Mouse (Mus musculus): Measurements from ENCODE around the gene Gm3238. TPM values are rescaled to one million over a fixed set of nuclear protein-coding genes. Genes with fewer than 3 reads are reported as not detected.

Gene Gm3238
- total RNA-seq, 1 experiment, result not detected

GRCm38 (mm10) chr10:77724855-77725254, 46.3 kb downstream of the Gm3238 start:
- Histone ChIP-seq H3K9me3 (ENCODE audit: control insufficient read depth, insufficient read depth, low read depth, low read length) (no peaks in the 10 kb centered on the region), H3K27ac (ENCODE audit: insufficient read depth, low read depth, low read length, poor library complexity, severe bottlenecking) (no peak overlapping the region), H3K4me3 (ENCODE audit: insufficient read depth in 1 of 2, low read depth in 1 of 2, low read length in 2 of 2, poor library complexity in 1 of 2, severe bottlenecking in 1 of 2) (no peak overlapping the region), H3K36me3 (ENCODE audit: control insufficient read depth, insufficient read depth, low read length, poor library complexity, severe bottlenecking) (no peaks in the 10 kb centered on the region), H3K9ac (ENCODE audit: insufficient read depth, low read depth, low read length, poor library complexity, severe bottlenecking) (no peak overlapping the region), H3K4me1 (ENCODE audit: control insufficient read depth in 2 of 2, insufficient read depth in 2 of 2, low read length in 2 of 2, poor library complexity in 1 of 2) (no peaks in the 10 kb centered on the region)
- no peak for TF ChIP-seq ZNF384 (IDR thresholded peaks at IDR 0.05; ENCODE audit: low read depth, low read length)
- TF ChIP-seq CHD2 (IDR thresholded peaks at IDR 0.05; ENCODE audit: low read depth, low read length), result no peak
- TF ChIP-seq ZC3H11A (IDR thresholded peaks at IDR 0.05; ENCODE audit: borderline replicate concordance, low read depth, low read length), result 0 out of 2 replicates have a peak, but pooled peaks have one; percentile 0
- TF ChIP-seq MAFK (IDR thresholded peaks at IDR 0.05; ENCODE audit: insufficient read depth, low read depth, low read length), result no peak
- no peak for TF ChIP-seq HCFC1 (IDR thresholded peaks at IDR 0.05; ENCODE audit: borderline replicate concordance, insufficient read depth, low read length)
- in situ Hi-C loops (cut with MboI; ENCODE audit: low sequenced_read_pairs in 2 of 2, unreplicated experiment in 2 of 2), result no loop called here
- DNase-seq (ENCODE audit: low read depth, low spot score), result peak; percentile 33

Other genes with a start within 250 kb of the Gm3238 start
- gene Itgb2, start 241.1 kb downstream of the Gm3238 start, total RNA-seq (2012; rRNA removed), result 0.42 and 0.54 TPM in 2 replicates
- gene Pttg1ip, start 189.6 kb downstream of the Gm3238 start, total RNA-seq (2012; rRNA removed), result 115 and 142 TPM in 2 replicates
- 139 and 148 TPM in 2 replicates for gene Sumo3, start 165.2 kb downstream of the Gm3238 start, total RNA-seq (2012; rRNA removed)
- 1.7 and 5.4 TPM in 2 replicates for gene Gm49325, start 165.1 kb downstream of the Gm3238 start, total RNA-seq (2012; rRNA removed)
- gene Ube2g2, start 149.1 kb downstream of the Gm3238 start, total RNA-seq (2012; rRNA removed), result 21.2 and 32.7 TPM in 2 replicates
- gene Tspear, start 84.8 kb downstream of the Gm3238 start, total RNA-seq (2012; rRNA removed), result 0.49 and 0.90 TPM in 2 replicates
- gene Gm19402, start 80.6 kb downstream of the Gm3238 start, total RNA-seq (2012; rRNA removed), result not detected in 2 replicates
- gene Gm9508, start 74.1 kb downstream of the Gm3238 start, total RNA-seq (2012; rRNA removed), result not detected in 2 replicates
- gene Gm10272, start 64.7 kb downstream of the Gm3238 start, total RNA-seq (2012; rRNA removed), result not detected in 2 replicates
- gene Gm10024, start 59.9 kb downstream of the Gm3238 start, total RNA-seq (2012; rRNA removed), result not detected in 2 replicates
- not detected in 2 replicates for gene Gm10142, start 55.5 kb downstream of the Gm3238 start, total RNA-seq (2012; rRNA removed)
- gene Krtap12-1, start 50.7 kb downstream of the Gm3238 start, total RNA-seq (2012; rRNA removed), result not detected in 2 replicates
- gene Gm10100, start 44.8 kb downstream of the Gm3238 start, total RNA-seq (2012; rRNA removed), result not detected in 2 replicates
- gene Gm18596, start 28.7 kb downstream of the Gm3238 start, total RNA-seq (2012; rRNA removed), result not detected in 2 replicates
- not detected in 2 replicates for gene Gm9736, start 20.0 kb downstream of the Gm3238 start, total RNA-seq (2012; rRNA removed)
- gene Gm3233, start 11.6 kb downstream of the Gm3238 start, total RNA-seq (2012; rRNA removed), result not detected in 2 replicates
- not detected in 2 replicates for gene Gm7138, start 5.6 kb upstream of the Gm3238 start, total RNA-seq (2012; rRNA removed)
- not detected in 2 replicates for gene Gm3250, start 11.2 kb upstream of the Gm3238 start, total RNA-seq (2012; rRNA removed)
- gene Gm7137, start 16.9 kb upstream of the Gm3238 start, total RNA-seq (2012; rRNA removed), result not detected in 2 replicates
- gene Gm9639, start 23.8 kb upstream of the Gm3238 start, total RNA-seq (2012; rRNA removed), result not detected in 2 replicates
- gene Gm19668, start 27.8 kb upstream of the Gm3238 start, total RNA-seq (2012; rRNA removed), result not detected in 2 replicates
- not detected in 2 replicates for gene Gm9507, start 40.5 kb upstream of the Gm3238 start, total RNA-seq (2012; rRNA removed)
- not detected in 2 replicates for gene Gm2696, start 43.4 kb upstream of the Gm3238 start, total RNA-seq (2012; rRNA removed)
- gene Krtap10-4, start 55.8 kb upstream of the Gm3238 start, total RNA-seq (2012; rRNA removed), result not detected in 2 replicates
- gene Krtap10-10, start 64.6 kb upstream of the Gm3238 start, total RNA-seq (2012; rRNA removed), result not detected in 2 replicates
- not detected in 2 replicates for gene Gm36176, start 75.5 kb upstream of the Gm3238 start, total RNA-seq (2012; rRNA removed)
- gene Gm10318, start 81.5 kb upstream of the Gm3238 start, total RNA-seq (2012; rRNA removed), result not detected in 2 replicates
- gene Gm3285, start 90.7 kb upstream of the Gm3238 start, total RNA-seq (2012; rRNA removed), result not detected in 2 replicates
- gene Lrrc3, start 131.2 kb upstream of the Gm3238 start, total RNA-seq (2012; rRNA removed), result 2.5 and 4.1 TPM in 2 replicates
- gene Trpm2, start 199.2 kb upstream of the Gm3238 start, total RNA-seq (2012; rRNA removed), result 0.54 and 0.63 TPM in 2 replicates
- gene 1810043G02Rik, start 207.2 kb upstream of the Gm3238 start, total RNA-seq (2012; rRNA removed), result 7.1 and 8.4 TPM in 2 replicates
- 138 and 230 TPM in 2 replicates for gene Pfkl, start 238.8 kb upstream of the Gm3238 start, total RNA-seq (2012; rRNA removed)